Mouse (Mus musculus) layer of hippocampus, adult 9-11 months (tissue): ENCODE measurements at regions not wholly inside any gene's neighbourhood (a gene's known extent, or its start where the extent isn't known, plus 50 kb on each side); places are given as distances from the start of the nearest gene placed in this dataset.

Experiments used
- DNase-seq: peaks from one replicate; pipeline ENCODE4 v3.0.0; 2022

GRCm38 (mm10) chr4:55282474-55282873 lies 67.4 kb upstream of the Rad23b start:
- no peak for DNase-seq

- DNase-seq = no peak
Observed at GRCm38 (mm10) chr4:55284722-55285225, 65.1 kb upstream of the Rad23b start.

GRCm38 (mm10) chr4:55285641-55286040 lies 64.2 kb upstream of the Rad23b start:
- DNase-seq = no peak

- no peak for DNase-seq
Observed at GRCm38 (mm10) chr4:55288456-55288855, 61.4 kb upstream of the Rad23b start.

DNA sequence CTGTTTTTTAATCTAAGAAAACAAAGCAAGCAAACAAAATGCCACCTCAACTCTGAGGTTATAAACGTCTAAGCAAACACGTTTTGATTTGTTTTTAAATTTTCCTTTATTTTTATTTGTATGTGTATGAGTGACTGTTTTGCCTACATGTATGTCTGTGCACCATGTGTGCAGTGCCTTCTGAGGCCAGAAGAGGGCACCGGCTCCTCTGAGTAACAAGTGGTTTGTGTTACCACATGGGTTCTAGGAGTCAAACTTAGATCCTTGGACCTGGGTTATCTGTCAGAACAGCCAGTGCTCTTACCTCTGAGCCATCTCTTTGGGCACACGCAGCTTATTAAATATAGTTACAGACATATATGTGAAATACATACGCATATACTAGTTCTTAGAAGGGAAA lies 57.6 kb upstream of the Rad23b start:
- no peak for DNase-seq

GRCm38 (mm10) chr4:55292701-55293100 lies 57.1 kb upstream of the Rad23b start:
- no peak for DNase-seq

- DNase-seq = no peak
Observed at GRCm38 (mm10) chr4:55293347-55294079, 56.3 kb upstream of the Rad23b start.

DNA sequence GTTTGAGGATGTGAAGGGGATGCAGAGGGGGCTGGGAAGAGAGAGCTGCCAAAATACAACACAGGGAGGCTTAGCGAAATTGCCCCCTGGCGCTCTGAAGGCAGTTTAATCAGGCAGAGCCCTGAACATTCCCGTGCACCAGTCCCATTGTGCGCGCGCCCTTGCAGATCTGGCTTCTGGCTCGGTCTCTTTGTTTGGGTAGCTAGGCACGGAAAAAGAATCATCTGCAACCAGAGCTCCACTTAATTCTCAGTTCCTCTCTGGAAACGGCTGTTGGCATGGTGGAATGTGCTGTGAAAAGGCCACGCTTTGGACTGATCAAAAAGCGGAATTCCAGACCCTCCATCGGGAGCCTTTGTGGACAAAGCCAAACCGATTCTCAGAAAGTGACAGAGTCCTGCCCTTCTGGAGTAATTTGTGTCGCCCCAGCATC lies 55.6 kb upstream of the Rad23b start:
- peak; percentile 17 for DNase-seq

GRCm38 (mm10) chr4:55297841-55298240 lies 52.0 kb upstream of the Rad23b start:
- DNase-seq = no peak
